Comparison of ENCODE assay signal across 8 mouse cellular contexts in genomic region chr15:82127426-82128374, GRCm38 (mm10). TPM values are rescaled to one million over a fixed set of nuclear protein-coding genes. Genes with fewer than 3 reads are reported as not detected.
DNase-seq lines count a peak whose midpoint lies in the region; ATAC-seq lines count a peak whose summit lies in the region.

Gene Ccdc134 (plus strand): TSS chr15:82127922.

- H3K9me3 ChIP-seq in hindbrain, embryonic 13.5 days: no peaks in the 10 kb centered on the region

- 1% methylated on average over 71 of the region's 74 CpGs for WGBS in hindbrain, embryonic 13.5 days

- H3K27ac ChIP-seq in hindbrain, embryonic 13.5 days: peak within 1 kb of the TSS; percentile 81

- H3K36me3 ChIP-seq in hindbrain, embryonic 13.5 days: peaks cover 16% of the 10 kb centered on the region

- peak; percentile 94 for DNase-seq in NIH3T3 (ENCODE audit: low read depth)
- DNase-seq in cerebellum, postnatal 10 days: peak; percentile 100
- peak; percentile 89 to 94 for DNase-seq in frontal cortex, postnatal 14 days (ENCODE audit: low spot score in 2 of 2)
- peak; percentile 92 to 94 for DNase-seq in layer of hippocampus, postnatal 25 days (ENCODE audit: extremely low spot score in 1 of 2, low spot score in 1 of 2)
- peak; percentile 97 for DNase-seq in lung, postnatal 25 days (ENCODE audit: low spot score)
- DNase-seq in retina, embryonic 14.5 days (ENCODE audit: low spot score): peak; percentile 99
- DNase-seq in thymus, postnatal 4 days: peak; percentile 98

- H3K4me1 ChIP-seq in hindbrain, embryonic 13.5 days (replicated peaks): peaks cover 16% of the 10 kb centered on the region

- peak within 1 kb of the TSS; percentile 77 for H3K4me3 ChIP-seq in hindbrain, embryonic 13.5 days

- H3K27me3 ChIP-seq in hindbrain, embryonic 13.5 days: no peaks in the 10 kb centered on the region

- peak within 1 kb of the TSS; percentile 89 for H3K4me2 ChIP-seq in hindbrain, embryonic 13.5 days

- peak; percentile 97 for ATAC-seq in hindbrain, embryonic 13.5 days (ENCODE audit: low FRiP score)

- H3K9ac ChIP-seq in hindbrain, embryonic 13.5 days: peak within 1 kb of the TSS; percentile 84

RNA-seq across cellular contexts. Expression of gene Ccdc134, which starts in this region (rescaled TPM):
- polyA plus RNA-seq in hindbrain, embryonic 13.5 days (2015; fragmentation: Nextera tagmentation; extraction: Ambion mirVana): 13.0 and 14.8 TPM in 2 replicates
- total RNA-seq in layer of hippocampus, postnatal 25 days (2021): 10 to 100 TPM; 11.2 to 15.8 TPM

Comparison
In these comparisons a context has a peak if more than half of its experiments do, and no peak if none do; other contexts are left out.
1. Peak in every context shown above with its lines: DNase-seq, ATAC-seq, H3K4me3 ChIP-seq and H3K27ac ChIP-seq.